Mouse (Mus musculus) G1E (cell line): ENCODE measurements at regions not wholly inside any gene's neighbourhood (a gene's known extent, or its start where the extent isn't known, plus 50 kb on each side); places are given as distances from the start of the nearest gene placed in this dataset.

ENCODE experiments used
- ATAC-seq: 2 replicates; pipeline ENCODE4 v1.8.0; 2016; ENCODE audit warnings: mild to moderate bottlenecking; ENCODE audit not compliant: insufficient number of reproducible peaks, poor library complexity, low FRiP score, severe bottlenecking; ENCODE audit errors: extremely low read depth
- DNase-seq: peaks from one replicate; pipeline ENCODE4 v3.0.0; 2012; ENCODE audit warnings: low spot score
- H3K27me3 ChIP-seq: 2 replicates; pipeline ENCODE4 v1.6.1; 2012; ENCODE audit warnings: mild to moderate bottlenecking, low read length, inconsistent platforms; ENCODE audit not compliant: insufficient read depth
- H3K36me3 ChIP-seq: replicated peaks from 2 replicates; pipeline ENCODE3; 2012; ENCODE audit warnings: mild to moderate bottlenecking, inconsistent platforms
- H3K4me1 ChIP-seq: 2 replicates; pipeline ENCODE4 v1.6.1; 2012; ENCODE audit warnings: low read depth, low read length, inconsistent platforms, mixed read lengths; ENCODE audit not compliant: insufficient read depth
- H3K4me3 ChIP-seq: 2 replicates; pipeline ENCODE4 v1.5.1; 2012; ENCODE audit warnings: low read depth, mild to moderate bottlenecking, inconsistent platforms, low read length, moderate library complexity, mixed read lengths
- H3K9me3 ChIP-seq: replicated peaks from 2 replicates; pipeline ENCODE4 v1.6.1; 2012; ENCODE audit warnings: inconsistent platforms
- CTCF ChIP-seq: IDR thresholded peaks from 2 replicates; pipeline ENCODE4 v1.5.1; 2012; ENCODE audit warnings: low read depth, low read length, inconsistent platforms, mixed read lengths
- GATA1 ChIP-seq: IDR thresholded peaks from 2 replicates; pipeline ENCODE4 v1.6.1; 2012; ENCODE audit warnings: borderline replicate concordance, low read length, inconsistent platforms, mixed read lengths
- GATA2 ChIP-seq: IDR thresholded peaks from 2 replicates; pipeline ENCODE4 v1.6.1; 2012; ENCODE audit warnings: low read depth, low read length, inconsistent platforms, borderline replicate concordance
- POLR2AphosphoS5 ChIP-seq: IDR thresholded peaks from 2 replicates; pipeline ENCODE4 v1.6.1; 2012; ENCODE audit warnings: low read depth, low read length, inconsistent platforms; ENCODE audit not compliant: insufficient replicate concordance
- TAL1 ChIP-seq: conservative IDR thresholded peaks from 2 replicates; pipeline ENCODE4 v1.6.1; 2012; ENCODE audit warnings: low read depth, low read length, inconsistent platforms, mixed read lengths

- H3K36me3 ChIP-seq: no peaks in the 10 kb centered on the region
- no peak overlapping the region for H3K4me3 ChIP-seq
- ATAC-seq (no peak), DNase-seq (no peak)
- H3K4me1 ChIP-seq: no peaks in the 10 kb centered on the region
- no peaks in the 10 kb centered on the region for H3K9me3 ChIP-seq
- no peaks in the 10 kb centered on the region for H3K27me3 ChIP-seq
- TF ChIP-seq GATA2 (no peak), CTCF (no peak), POLR2AphosphoS5 (no peak), TAL1 (no peak), GATA1 (no peak)
Observed at GRCm38 (mm10) chr16:25603121-25603520, 80.4 kb upstream of the Trp63 start.

- no peaks in the 10 kb centered on the region for H3K4me1 ChIP-seq
- H3K4me3 ChIP-seq: no peak overlapping the region
- no peak for TF ChIP-seq GATA1
- no peak for TF ChIP-seq GATA2
- TF ChIP-seq POLR2AphosphoS5: no peak
- no peak for TF ChIP-seq TAL1
- no peak for TF ChIP-seq CTCF
- ATAC-seq (no peak), DNase-seq (no peak)
- H3K9me3 ChIP-seq: no peaks in the 10 kb centered on the region
- H3K36me3 ChIP-seq: no peaks in the 10 kb centered on the region
- H3K27me3 ChIP-seq: no peaks in the 10 kb centered on the region
Observed at GRCm38 (mm10) chr16:25615229-25615628, 68.3 kb upstream of the Trp63 start.

GRCm38 (mm10) chr16:25615646-25616045, 67.9 kb upstream of the Trp63 start:
- DNase-seq: no peak
- no peak overlapping the region for H3K4me3 ChIP-seq
- no peaks in the 10 kb centered on the region for H3K4me1 ChIP-seq
- no peak for ATAC-seq
- H3K27me3 ChIP-seq: no peaks in the 10 kb centered on the region
- TF ChIP-seq POLR2AphosphoS5 (no peak), CTCF (no peak), TAL1 (no peak)
- no peaks in the 10 kb centered on the region for H3K36me3 ChIP-seq
- H3K9me3 ChIP-seq: no peaks in the 10 kb centered on the region

GRCm38 (mm10) chr16:25618898-25619297, 64.7 kb upstream of the Trp63 start:
- Histone ChIP-seq H3K4me3 (no peak overlapping the region), H3K9me3 (no peaks in the 10 kb centered on the region), H3K36me3 (no peaks in the 10 kb centered on the region), H3K27me3 (no peaks in the 10 kb centered on the region), H3K4me1 (no peaks in the 10 kb centered on the region)
- ATAC-seq (no peak), DNase-seq (no peak)
- TF ChIP-seq POLR2AphosphoS5 (no peak), CTCF (no peak), GATA2 (no peak), TAL1 (no peak), GATA1 (no peak)

GRCm38 (mm10) chr16:25622651-25623050, 60.9 kb upstream of the Trp63 start:
- no peak for ATAC-seq
- TF ChIP-seq TAL1 (no peak), POLR2AphosphoS5 (no peak), CTCF (no peak), GATA1 (no peak), GATA2 (no peak)
- H3K4me3 ChIP-seq: no peak overlapping the region
- H3K4me1 ChIP-seq: no peaks in the 10 kb centered on the region
- H3K36me3 ChIP-seq: no peaks in the 10 kb centered on the region
- no peak for DNase-seq
- H3K27me3 ChIP-seq: no peaks in the 10 kb centered on the region
- no peaks in the 10 kb centered on the region for H3K9me3 ChIP-seq

- DNase-seq: no peak
- H3K27me3 ChIP-seq: no peaks in the 10 kb centered on the region
- TF ChIP-seq POLR2AphosphoS5 (no peak), CTCF (no peak), GATA2 (no peak), GATA1 (no peak), TAL1 (no peak)
- H3K4me1 ChIP-seq: no peaks in the 10 kb centered on the region
- H3K9me3 ChIP-seq: no peaks in the 10 kb centered on the region
- ATAC-seq: no peak
- H3K36me3 ChIP-seq: no peaks in the 10 kb centered on the region
- H3K4me3 ChIP-seq: no peak overlapping the region
Observed at GRCm38 (mm10) chr16:25623986-25624623, 59.5 kb upstream of the Trp63 start.

GRCm38 (mm10) chr16:25629750-25630149, 53.8 kb upstream of the Trp63 start:
- ATAC-seq (no peak), DNase-seq (no peak)
- Histone ChIP-seq H3K27me3 (no peaks in the 10 kb centered on the region), H3K9me3 (0 out of 2 replicates have a peak, but pooled peaks cover 1% of the 10 kb centered on the region), H3K36me3 (no peaks in the 10 kb centered on the region), H3K4me3 (no peak overlapping the region), H3K4me1 (no peaks in the 10 kb centered on the region)
- TF ChIP-seq POLR2AphosphoS5 (no peak), GATA1 (no peak)
